Mouse (Mus musculus) brain, embryonic 14.5 days (tissue): ENCODE data around the gene Kcnd3.

Experiments used
- CTCF ChIP-seq: fragments of 200-500 bp; IDR thresholded peaks from 2 replicates; pipeline ENCODE4 v1.5.1; 2012; ENCODE audit warnings: inconsistent platforms, mild to moderate bottlenecking, moderate library complexity, borderline replicate concordance; ENCODE audit not compliant: insufficient read depth, insufficient read length; ENCODE audit errors: extremely low read depth
- POLR2A ChIP-seq: fragments of 200-500 bp; IDR thresholded peaks from 2 replicates; pipeline ENCODE4 v1.6.1; 2012; ENCODE audit warnings: mild to moderate bottlenecking, inconsistent platforms, borderline replicate concordance; ENCODE audit not compliant: poor library complexity, insufficient read depth, insufficient read length, severe bottlenecking; ENCODE audit errors: extremely low read depth

DNA sequence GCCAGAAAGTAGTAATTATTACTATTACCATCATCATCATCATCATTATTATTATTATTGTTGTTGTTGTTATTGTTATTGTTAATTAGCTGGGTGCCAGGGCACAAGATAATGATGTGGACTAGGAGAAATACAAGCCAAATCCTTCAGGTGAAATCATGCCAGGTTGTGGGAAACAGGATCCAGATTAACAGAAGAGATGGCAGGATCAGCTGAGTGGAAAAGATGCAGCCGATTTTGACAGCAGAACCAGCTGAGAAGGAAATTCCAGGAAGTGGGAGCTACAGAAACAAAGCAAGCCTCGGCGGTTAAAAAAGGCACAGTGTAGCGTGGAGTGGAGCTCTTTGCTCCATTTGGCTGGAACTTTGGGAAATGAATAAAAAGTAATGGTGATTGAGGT lies 171.0 kb downstream of the Kcnd3 start:
- TF ChIP-seq POLR2A (no peak), CTCF (no peak)
